Mouse (Mus musculus): ENCODE results near the gene Rasal2. TPM values are rescaled to one million over a fixed set of nuclear protein-coding genes. Genes with fewer than 3 reads are reported as not detected.
"Not testable (repeated sequence)": the region's sequence is repeated elsewhere in the genome, so short reads cannot be mapped to it uniquely, and the experiment has no call there.

Gene Rasal2
- total RNA-seq, 4 experiments from 2014 or later: 15.1 to 25.1 (median 20.3) TPM

DNA sequence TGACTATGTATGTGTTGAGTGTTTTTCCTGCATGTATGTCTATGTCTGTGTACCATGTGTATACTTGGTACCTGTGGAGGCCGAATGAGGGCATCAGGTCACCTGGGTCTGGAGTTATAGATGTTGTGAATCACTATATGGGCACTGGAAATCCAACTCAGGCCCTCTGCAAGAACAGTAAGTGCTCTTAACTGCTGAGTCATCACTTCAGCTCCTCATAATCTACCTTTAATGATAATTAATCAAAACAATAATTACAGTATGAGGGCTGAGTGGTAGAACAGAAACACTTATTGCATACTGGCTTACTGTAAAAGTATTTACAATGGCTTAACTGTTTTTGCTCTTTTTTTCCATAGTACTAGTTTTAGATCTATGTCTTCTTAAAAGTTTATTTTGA lies 172.7 kb downstream of the Rasal2 start:
- no peak for DNase-seq

DNA sequence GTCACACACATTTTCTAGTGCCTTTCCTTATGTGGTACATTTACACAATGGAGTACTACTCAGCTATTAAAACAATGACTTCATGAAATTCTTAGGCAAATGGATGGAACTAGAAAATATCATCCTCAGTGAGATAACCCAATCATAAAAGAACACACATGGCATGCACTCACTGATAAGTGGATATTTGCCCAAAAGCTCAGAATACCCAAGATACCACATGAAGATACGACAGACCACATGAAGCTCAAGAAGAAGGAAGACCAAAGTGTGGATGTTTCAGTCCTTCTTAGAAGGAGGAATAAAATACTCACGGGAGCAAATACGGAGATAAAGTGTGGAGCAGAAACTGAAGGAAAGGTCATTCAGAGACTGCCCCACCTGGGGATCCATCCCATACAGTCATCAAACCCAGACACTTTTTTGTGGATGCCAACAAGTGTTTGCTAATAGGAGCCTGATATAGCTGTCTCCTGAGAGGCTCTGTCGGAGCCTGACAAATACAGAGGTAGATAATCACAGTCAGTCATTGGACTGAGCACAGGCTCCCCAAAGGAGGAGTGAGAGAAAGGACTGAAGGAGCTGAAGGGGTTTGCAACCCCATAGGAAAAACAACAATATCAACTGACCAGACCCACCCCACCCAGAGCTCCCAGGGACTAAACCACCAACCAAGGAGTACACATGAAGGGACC lies 175.6 kb downstream of the Rasal2 start:
- DNase-seq: not testable (repeated sequence)

DNA sequence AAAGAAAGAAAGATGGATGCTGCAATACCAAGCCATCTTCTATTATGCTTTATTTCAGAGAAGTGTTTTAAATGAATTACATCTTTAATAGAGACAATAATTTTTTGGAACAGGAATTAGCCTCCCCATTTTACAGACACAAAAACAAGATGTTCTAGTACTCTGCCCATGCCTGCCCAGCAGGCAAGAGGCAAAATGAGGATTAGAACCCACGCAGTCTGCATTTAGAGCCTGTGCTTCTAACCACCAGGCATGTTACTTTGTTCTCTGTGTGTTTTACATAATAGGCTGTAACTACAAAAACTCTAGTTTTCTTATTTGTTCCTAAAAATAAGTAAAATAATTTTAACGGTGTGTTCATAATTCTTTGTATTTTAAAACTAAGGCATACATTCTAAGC lies 178.9 kb downstream of the Rasal2 start:
- no peak for DNase-seq

DNA sequence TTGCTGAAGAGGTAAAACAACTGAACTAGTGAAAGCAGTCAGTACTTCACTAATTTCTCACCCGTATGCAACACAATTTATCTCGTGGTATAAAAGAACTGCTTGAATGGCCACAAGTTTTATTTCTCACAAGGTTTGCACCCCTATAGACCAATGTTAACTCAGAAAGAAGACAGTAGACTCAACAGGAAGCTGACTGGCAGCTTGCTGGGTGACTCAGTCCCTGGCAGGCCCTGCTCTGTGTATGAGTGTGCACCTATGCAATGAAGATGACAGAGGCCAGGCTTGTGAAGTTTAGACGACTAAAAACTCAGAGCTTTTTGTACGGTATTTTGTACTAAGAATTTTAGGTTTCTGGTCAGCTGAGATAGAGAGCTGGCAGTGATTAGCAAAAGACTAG lies 180.0 kb downstream of the Rasal2 start:
- DNase-seq: peak; percentile 23

DNA sequence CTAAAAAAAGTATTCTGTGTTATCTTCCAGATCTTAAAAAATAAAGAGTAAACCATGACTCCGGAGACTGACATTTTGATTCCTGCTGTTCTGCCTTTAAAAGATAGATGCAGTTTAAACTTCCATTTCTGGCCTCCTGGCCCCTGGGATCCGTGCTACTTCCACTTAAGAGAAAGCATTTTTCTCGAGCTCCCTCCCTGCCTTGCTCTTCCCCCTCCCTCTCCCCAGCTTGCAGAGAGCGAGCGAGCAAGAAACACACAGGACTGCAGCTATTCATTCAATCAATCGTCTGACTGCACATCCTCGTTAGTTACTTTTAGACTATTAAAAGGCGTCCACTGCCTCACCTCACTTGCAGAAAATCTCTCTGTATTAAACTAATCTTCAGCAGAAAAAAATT lies 181.4 kb downstream of the Rasal2 start:
- no peak for DNase-seq

DNA sequence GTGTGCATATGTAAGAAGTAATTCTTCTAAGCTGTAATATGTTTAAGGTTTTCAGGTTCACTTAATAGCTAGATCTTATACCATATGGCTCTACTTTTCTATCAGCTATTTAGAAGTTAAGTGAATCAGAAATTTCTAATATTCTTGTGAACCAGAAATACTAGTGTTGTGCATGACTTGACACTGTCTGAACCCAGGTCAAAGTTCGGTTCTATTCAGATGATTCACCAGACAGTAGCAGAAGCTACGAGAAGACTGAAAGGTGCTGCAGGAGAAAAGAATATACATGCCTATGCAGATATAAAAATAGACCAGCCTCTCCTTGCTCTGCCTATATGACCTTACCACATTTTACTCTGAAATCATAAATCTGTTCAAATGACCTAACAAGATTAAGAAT lies 182.0 kb downstream of the Rasal2 start:
- no peak for DNase-seq

DNA sequence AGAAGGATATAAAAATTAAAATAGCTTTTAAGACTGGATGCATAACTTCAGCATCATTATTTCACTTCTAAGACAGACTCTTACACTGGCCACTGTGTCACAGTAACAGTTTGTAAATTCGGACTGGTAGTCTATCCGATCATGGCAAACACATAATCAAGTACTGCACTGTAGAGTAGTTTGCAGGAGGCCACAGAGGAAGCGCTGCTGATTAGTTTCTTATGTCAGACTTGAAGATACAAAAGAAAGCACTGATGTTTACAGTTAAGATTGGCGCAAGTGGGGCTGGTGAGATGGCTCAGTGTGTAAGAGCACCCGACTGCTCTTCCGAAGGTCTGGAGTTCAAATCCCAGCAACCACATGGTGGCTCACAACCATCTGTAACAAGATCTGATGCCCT lies 187.4 kb downstream of the Rasal2 start:
- no peak for DNase-seq

DNA sequence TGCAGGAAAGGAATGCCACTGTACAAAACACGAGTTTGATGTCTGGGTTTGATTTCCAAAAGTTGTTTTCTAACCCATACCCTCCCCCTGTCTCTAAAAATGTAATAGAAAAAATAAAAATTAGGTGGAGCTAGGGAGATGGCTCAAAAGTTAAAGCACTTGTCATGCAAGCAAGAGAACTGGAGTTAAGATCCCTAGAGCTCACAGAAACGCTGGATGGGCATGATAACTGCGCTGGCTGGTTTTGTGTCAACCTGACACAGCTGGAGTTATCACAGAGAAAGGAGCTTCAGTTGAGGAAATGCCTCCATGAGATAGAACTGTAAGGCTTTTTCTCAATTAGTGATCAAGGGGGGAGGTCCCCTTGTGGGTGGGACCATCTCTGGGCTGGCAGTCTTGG lies 191.5 kb downstream of the Rasal2 start:
- DNase-seq: no peak

DNA sequence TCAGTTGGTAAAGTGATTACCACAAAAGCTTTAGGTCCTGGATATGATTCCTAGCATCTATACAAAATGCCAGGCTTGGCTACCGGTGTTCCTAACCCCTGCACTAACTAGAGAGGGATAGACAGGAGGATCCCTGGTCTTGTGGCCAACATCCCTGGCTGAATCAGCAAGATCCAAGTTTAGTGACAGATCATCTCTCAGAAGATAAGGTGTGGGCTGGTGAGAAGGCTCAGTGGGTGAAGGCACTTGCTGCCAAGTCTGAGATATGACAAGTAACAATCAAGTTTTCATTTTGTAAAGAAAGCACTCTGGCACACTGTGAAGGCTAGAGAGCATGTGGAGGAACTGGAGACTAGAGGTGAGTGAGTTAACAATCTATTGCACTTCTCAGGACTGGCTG lies 191.9 kb downstream of the Rasal2 start:
- DNase-seq: no peak

DNA sequence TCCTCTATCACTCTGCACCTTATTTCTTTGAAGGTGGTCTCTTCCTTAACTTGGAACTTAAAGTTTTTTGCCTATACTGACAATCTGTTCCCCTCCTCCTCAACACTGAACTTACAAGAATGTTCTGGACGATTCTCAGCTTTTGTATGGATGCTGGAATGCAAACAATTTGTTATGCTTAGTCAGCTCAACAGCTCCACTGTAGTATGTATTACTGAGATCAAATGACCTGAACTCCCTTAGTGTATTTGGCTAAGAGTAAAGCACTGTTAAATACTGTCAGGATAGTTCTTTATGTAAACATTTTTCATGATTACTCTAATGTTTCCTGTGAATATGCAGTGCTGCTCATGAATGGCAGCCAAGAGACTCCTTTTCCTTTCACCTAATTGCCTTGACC lies 203.6 kb downstream of the Rasal2 start:
- DNase-seq: no peak

DNA sequence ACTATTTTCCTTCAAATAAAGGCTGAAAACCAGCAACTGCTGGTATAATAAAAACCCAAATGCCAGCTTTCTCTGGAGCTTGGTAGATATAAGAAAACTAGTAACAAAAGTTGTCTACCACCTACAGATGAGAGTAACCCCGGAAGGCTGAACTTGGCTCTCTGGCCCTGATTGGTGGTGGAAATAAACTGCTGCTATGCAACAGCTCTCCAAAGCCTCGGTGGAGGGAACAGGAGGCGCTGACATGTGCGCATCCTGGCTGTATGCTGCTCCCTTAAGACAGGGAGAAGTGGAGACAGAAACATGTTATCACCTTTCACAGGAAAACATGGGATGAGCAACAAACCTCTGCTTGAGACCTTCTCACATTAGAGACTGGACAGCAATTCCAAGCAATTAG lies 206.7 kb downstream of the Rasal2 start:
- no peak for DNase-seq

DNA sequence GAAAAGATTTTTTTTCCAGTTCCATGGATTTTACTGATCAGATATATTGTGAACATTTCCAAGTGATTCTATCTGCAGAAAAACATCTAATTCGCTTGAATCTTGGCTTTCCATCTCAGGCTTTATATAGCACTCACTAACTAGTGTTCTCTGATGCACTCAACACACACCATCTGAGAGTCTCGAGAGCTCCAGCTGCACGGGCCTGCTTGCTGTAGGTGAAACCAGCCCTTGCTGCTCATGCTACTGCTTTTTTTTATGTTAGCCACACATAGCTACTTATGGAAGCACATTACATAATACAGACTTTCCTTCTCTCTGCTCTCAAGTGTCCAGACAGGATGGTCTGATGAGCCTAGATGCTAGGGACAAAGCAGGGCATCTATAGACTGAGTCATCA lies 229.4 kb downstream of the Rasal2 start:
- no peak for DNase-seq

DNA sequence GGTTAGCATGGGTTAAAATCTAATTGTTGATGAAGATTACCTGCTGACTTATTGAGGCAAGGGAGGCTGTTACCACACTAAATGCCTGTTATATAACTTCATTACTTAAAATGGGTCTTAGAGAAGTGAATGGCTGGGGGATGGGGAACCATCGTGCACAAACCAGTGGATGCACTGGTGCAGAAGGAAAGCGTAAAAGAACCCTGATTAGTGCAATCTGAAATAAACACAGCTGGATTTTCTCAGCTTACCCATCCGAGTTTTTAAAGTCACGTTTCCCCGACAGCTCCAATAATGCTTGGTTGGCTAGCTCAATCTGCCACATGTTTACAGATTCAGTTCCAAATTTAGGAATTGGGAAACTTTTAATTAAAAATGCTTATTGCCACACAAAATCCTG lies 230.0 kb downstream of the Rasal2 start:
- DNase-seq: no peak

DNA sequence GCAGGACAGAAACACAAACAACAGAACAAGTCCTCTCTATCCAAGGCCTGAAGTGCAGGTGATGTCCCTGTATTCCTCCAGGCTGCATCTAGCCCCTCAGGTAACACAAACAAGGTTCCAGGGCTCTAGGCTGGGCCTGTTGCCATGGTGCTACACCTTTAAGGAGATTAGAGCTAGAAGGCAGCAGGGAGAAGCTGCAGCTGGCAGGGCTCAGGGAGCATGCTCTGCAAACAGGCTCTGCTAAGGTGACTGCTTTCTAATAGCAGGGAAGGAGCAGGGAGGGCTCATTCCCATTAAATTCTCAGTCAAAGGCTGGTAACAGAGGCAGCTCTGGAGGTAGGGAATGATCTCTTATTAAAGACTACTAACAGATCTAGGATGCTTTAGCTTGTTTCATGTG lies 231.3 kb downstream of the Rasal2 start:
- DNase-seq: no peak

DNA sequence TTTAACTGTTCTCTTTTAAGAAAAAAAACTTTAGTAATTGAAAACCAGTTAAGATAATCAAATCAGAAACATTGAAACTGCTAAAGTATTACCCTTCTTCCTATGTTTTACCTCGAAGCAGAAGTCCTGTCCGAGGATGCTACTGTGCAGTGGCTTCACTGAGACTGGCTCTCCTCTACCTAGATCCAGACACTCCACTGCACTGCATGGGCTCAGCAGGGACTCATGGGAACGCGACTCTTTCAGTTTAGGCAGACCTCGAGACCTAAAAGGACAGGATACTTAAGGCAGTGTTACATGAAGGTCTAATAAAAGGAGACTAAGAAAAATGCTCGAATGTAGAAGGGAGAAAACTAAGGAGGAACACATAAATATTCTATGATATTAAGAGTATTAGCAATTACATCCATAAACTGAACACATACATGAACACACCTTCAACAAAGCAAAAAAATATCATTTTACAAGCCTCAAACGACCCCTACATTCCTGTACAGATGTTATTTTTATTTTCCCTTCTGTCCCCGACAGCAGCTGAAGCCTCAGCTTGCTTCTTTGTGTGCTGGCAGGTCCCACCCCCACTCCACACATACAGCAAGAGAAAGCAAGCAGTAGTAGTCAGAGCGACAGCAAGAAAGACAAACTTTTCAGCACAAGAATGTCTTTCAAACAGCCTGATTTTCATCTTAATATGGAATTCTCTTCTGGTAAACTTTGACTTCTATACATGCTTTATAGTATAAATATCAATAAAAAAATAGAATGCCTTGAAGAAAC lies 233.2 kb downstream of the Rasal2 start:
- no peak for DNase-seq

DNA sequence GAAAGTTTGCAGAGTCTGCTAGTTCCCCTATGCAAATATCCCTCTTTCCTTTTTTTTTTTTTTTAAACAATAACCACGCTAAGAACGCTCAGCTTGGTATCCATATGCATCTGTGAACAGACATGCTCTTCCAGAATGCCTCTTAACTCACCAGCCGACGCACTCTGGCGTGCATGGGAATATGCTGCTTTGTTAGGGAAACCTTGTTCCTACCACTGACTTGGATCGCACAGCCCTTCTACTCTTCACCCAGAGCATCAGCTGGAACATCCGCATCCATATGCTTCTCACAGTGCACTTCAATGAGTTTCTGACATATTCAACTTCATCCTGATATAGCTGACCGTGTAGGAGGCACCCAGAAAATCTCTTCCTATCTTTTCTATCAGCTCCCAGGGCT lies 243.1 kb downstream of the Rasal2 start:
- DNase-seq: no peak

DNA sequence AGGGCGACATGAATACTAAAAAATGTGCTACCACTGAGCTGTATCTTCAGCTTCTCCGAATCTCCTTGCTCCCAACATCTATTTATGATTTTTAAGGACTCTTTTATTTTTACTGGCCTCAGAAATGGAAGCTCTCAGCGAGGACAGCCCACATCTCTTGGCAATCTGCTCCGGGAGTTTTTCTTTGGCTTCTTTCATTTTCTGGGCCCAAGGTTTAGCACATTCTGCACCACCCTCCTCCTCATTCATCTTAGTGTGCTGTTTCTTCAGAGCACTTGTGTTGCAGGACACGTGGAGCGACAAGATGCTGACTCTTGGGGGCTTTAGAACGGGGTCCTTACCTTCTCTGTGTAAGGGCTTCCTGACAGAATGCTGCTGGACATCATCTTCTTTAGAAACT lies 243.5 kb downstream of the Rasal2 start:
- no peak for DNase-seq

DNA sequence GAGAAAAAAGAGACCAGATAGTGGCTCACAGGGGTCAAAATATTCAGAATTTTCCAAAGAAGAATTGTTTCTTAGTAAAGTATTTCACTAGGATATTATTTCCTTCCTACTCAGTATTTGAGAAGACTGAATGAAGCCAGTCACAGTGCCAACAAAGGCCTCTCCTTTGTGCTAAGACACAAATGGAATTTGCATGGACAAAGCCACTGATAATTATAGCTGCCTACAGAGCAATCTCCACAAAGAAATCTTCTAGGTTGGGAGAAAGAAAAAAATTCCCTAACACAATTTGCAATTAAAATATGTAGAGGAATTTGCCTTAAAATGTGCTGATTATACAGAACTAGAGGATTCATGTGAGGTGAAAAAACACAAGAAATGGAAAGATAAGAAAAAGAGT lies 258.6 kb downstream of the Rasal2 start:
- no peak for DNase-seq

DNA sequence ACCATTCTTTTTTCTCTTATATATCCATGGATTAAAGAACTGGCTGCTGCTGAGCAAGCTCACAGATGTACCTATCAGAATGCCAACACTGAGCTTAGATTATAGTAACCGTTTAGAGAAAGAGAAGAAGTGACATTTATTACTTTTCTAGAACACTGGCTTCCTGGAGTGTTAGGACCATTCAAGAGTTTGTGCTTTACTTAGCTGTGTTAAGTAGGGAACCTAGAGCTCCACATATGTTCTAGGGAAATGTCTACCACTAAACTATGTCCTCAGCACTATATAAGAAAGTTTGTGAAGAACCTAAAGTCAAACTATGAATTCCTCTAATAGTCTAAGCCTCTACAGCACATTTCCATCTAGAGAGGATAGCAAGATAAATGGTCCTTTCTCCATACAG lies 262.3 kb downstream of the Rasal2 start:
- no peak for DNase-seq

DNA sequence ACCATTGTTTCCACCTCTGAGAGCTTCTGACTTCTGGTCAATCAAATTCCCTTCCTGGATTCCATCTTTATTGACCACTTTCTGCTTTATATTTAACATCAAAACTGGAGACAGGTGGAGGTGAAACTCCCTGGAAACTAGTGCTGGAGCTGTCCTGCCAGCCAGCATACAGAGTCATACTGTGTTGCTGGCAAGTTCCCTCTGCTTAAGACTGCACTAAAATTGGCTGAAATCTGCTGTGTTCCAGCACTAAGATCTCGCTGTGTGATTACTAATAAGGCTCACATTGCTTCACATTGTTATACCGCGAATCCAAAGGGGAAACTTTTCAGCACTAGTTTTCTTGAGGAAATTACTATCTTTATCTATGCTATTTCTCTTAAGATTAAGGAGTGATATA lies 267.8 kb downstream of the Rasal2 start:
- DNase-seq: no peak

DNA sequence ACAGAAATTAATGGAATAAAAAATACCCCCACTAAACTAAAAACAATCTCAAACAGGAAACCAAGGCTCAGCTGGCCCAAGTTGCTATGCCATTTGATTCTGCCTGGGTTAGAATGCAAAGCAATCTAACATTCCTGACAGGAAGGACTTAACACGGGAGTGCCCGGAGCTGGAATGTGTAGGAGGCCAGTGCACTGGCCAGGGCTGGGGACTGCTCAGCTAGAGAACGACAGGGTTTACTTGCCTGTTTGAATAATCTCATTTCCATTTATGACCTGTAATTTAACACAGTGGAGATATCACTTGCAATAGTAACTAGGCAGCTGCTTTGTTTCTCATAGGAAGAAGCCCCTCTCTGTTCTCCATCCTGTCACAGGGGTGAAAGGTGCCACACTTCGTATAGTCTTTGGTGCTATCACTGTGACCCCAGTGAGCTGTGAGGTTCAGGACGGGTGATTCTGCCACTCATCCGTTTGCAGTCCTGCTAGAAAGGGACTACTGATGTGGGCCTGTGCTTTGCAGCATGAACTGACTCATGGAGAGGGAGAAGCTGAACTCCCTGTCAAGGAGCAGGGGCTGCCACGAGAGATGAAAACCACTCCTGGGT lies 269.0 kb downstream of the Rasal2 start:
- DNase-seq: no peak

DNA sequence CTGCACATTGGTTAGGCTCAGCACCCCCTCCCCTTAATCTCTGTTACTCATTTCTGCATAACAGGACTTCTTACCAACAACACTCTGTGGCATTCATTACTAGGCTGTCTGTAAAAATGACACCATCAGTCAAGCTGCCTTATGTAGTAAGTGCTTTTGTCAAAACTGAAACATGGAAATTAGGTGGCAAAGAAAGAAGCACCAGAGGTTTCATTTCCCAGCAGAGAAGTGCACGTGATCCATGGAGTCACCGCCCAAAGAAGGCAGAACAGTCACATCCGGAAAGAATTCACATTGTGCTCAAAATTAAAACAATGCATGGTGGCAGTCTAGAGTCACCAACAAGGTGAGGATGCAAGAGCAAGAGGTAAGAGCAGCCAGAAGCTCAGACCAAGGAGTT lies 271.4 kb downstream of the Rasal2 start:
- no peak for DNase-seq

DNA sequence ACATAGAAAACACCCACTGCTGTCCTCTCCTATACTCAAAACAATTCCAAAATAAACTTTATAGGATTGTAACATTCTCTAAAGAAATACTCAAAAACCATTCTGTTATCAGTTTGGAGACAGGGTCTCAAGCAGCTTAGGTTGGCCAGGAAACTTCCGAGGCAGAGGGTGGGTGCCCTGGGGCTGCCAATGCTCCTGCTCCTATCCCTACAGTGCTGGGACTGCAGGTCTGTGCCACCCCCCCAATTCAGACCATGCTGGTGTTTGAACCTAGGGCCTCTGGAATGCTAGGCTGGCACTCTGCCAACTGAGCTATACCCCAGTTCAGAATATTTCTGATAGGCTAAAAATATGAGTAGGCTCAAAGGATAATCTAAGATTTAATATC lies 274.5 kb downstream of the Rasal2 start:
- DNase-seq: no peak

All from adrenal gland, adult 8-10 months (tissue).